Mouse (Mus musculus) midbrain, embryonic 14.5 days (tissue): Measurements from ENCODE around the gene Krtcap3. TPM values are rescaled to one million over a fixed set of nuclear protein-coding genes. Genes with fewer than 3 reads are reported as not detected.

ENCODE experiments used
- ATAC-seq: fragments of 200-750 bp; cut with Nextera tagmentation; 2 replicates; pipeline ENCODE4 v1.8.0; 2017; ENCODE audit warnings: moderate number of reproducible peaks, moderate library complexity; ENCODE audit not compliant: low FRiP score, low TSS enrichment
- DNase-seq: peaks from one replicate; pipeline ENCODE4 v3.0.0-alpha.2; 2015
- H3K27ac ChIP-seq: fragments of 300-500 bp; sonication (generic); replicated peaks from 2 replicates; pipeline ENCODE4 v1.5.1; 2014; ENCODE audit warnings: mild to moderate bottlenecking, low read depth, low read length, moderate library complexity
- H3K27me3 ChIP-seq: fragments of 300-500 bp; sonication (generic); 2 replicates; pipeline ENCODE4 v1.6.1; 2014; ENCODE audit warnings: low read length, control low read depth, mixed read lengths; ENCODE audit not compliant: control insufficient read depth, insufficient read depth
- H3K36me3 ChIP-seq: fragments of 300-500 bp; sonication (generic); 2 replicates; pipeline ENCODE4 v1.6.1; 2014; ENCODE audit warnings: low read length, control low read depth; ENCODE audit not compliant: control insufficient read depth, insufficient read depth
- H3K4me1 ChIP-seq: fragments of 300-500 bp; sonication (generic); 2 replicates; pipeline ENCODE4 v1.6.1; 2014; ENCODE audit warnings: mild to moderate bottlenecking, antibody characterized with exemption, low read length, control low read depth; ENCODE audit not compliant: control insufficient read depth, insufficient read depth
- H3K4me2 ChIP-seq: fragments of 300-500 bp; sonication (generic); 2 replicates; pipeline ENCODE4 v1.6.1; 2014; ENCODE audit warnings: mild to moderate bottlenecking, low read length, moderate library complexity
- H3K4me3 ChIP-seq: fragments of 300-500 bp; sonication (generic); replicated peaks from 2 replicates; pipeline ENCODE4 v1.5.1; 2014; ENCODE audit warnings: low read depth, low read length
- H3K9ac ChIP-seq: fragments of 300-500 bp; sonication (generic); replicated peaks from 2 replicates; pipeline ENCODE4 v1.6.1; 2014; ENCODE audit warnings: mild to moderate bottlenecking, low read length, moderate library complexity
- H3K9me3 ChIP-seq: fragments of 300-500 bp; sonication (generic); 2 replicates; pipeline ENCODE4 v1.6.1; 2016; ENCODE audit warnings: low read length, control low read depth, mixed read lengths; ENCODE audit not compliant: control insufficient read depth
- WGBS: fragments of 180-500 bp; shearing (Covaris S2); extraction: QIAGEN DNeasy Blood & Tissue Kit; methylation state at CpG from one replicate; pipeline ENCODE4 v1.1.7; 2014; 5-methylcytosine and 5-hydroxymethylcytosine counted together
- polyA plus RNA-seq: library from polyadenylated mRNA; unstranded; fragments of >200 nt; fragmentation: Nextera tagmentation; extraction: Ambion mirVana; gene quantifications from 2 replicates; pipeline ENCODE4 v1.2.1, GENCODE M21; 2014

The Krtcap3 gene
- polyA plus RNA-seq, 1 experiment from 2014 or later: 2.5 TPM

- Histone ChIP-seq H3K27me3 (no peaks in the 10 kb centered on the region), H3K9ac (peak overlapping the region; percentile 77), H3K4me1 (no peaks in the 10 kb centered on the region; the same call in 1 of the 2 replicates), H3K36me3 (no peaks in the 10 kb centered on the region), H3K27ac (peak overlapping the region; percentile 93), H3K4me3 (peak overlapping the region; percentile 63), H3K4me2 (peak overlapping the region; percentile 61), H3K9me3 (no peaks in the 10 kb centered on the region)
- DNase-seq: no peak
- no peak for ATAC-seq
- 3% methylated on average over 11 of the region's 11 CpGs for WGBS
These were observed 32.0 kb upstream of the Krtcap3 start for GRCm38 (mm10) chr5:31219474-31219873.

GRCm38 (mm10) chr5:31219911-31220447 lies 31.5 kb upstream of the Krtcap3 start:
- WGBS: under 1% methylated on average over 40 of the region's 40 CpGs
- H3K4me3 ChIP-seq: peak overlapping the region; percentile 63
- H3K9me3 ChIP-seq: no peaks in the 10 kb centered on the region
- ATAC-seq (peak; percentile 66), DNase-seq (peak; percentile 68)
- no peaks in the 10 kb centered on the region for H3K36me3 ChIP-seq
- H3K27ac ChIP-seq: peak overlapping the region; percentile 93
- H3K4me2 ChIP-seq: peak overlapping the region; percentile 61
- peak overlapping the region; percentile 77 for H3K9ac ChIP-seq
- H3K4me1 ChIP-seq: no peaks in the 10 kb centered on the region; the same call in 1 of the 2 replicates
- H3K27me3 ChIP-seq: no peaks in the 10 kb centered on the region

- DNase-seq (peak; percentile 99), ATAC-seq (peak; percentile 95)
- Histone ChIP-seq H3K4me3 (peak within 1 kb of the TSS; percentile 63), H3K9me3 (no peaks in the 10 kb centered on the region), H3K4me2 (peak within 1 kb of the TSS; percentile 61), H3K27me3 (no peaks in the 10 kb centered on the region), H3K9ac (peak within 1 kb of the TSS; percentile 77), H3K4me1 (no peaks in the 10 kb centered on the region; the same call in 1 of the 2 replicates), H3K36me3 (no peaks in the 10 kb centered on the region), H3K27ac (peak within 1 kb of the TSS; percentile 93)
- under 1% methylated on average over 69 of the region's 70 CpGs for WGBS
These were observed 30.8 kb upstream of the Krtcap3 start, which contains the start of gene Ppm1g for GRCm38 (mm10) chr5:31220448-31221303. Ppm1g (minus strand) TSS chr5:31220687.

- H3K9me3 ChIP-seq: no peaks in the 10 kb centered on the region
- WGBS: 13% methylated on average over 11 of the region's 11 CpGs
- H3K4me2 ChIP-seq: peak overlapping the region; percentile 61
- DNase-seq (peak; percentile 82), ATAC-seq (no peak)
- H3K4me1 ChIP-seq: no peaks in the 10 kb centered on the region; the same call in 1 of the 2 replicates
- H3K27ac ChIP-seq: peak overlapping the region; percentile 93
- H3K9ac ChIP-seq: peak overlapping the region; percentile 77
- peak overlapping the region; percentile 63 for H3K4me3 ChIP-seq
- H3K27me3 ChIP-seq: no peaks in the 10 kb centered on the region
- no peaks in the 10 kb centered on the region for H3K36me3 ChIP-seq
These were observed 30.1 kb upstream of the Krtcap3 start for GRCm38 (mm10) chr5:31221304-31221945.

GRCm38 (mm10) chr5:31222696-31223095 lies 28.8 kb upstream of the Krtcap3 start:
- Histone ChIP-seq H3K36me3 (no peaks in the 10 kb centered on the region), H3K4me2 (no peak overlapping the region), H3K4me3 (no peak overlapping the region), H3K4me1 (no peaks in the 10 kb centered on the region; the same call in 1 of the 2 replicates), H3K27ac (no peak overlapping the region), H3K27me3 (no peaks in the 10 kb centered on the region), H3K9me3 (no peaks in the 10 kb centered on the region), H3K9ac (no peak overlapping the region)
- 96% methylated on average over 9 of the region's 9 CpGs for WGBS
- no peak for DNase-seq
- no peak for ATAC-seq

- Histone ChIP-seq H3K4me3 (no peak overlapping the region), H3K9me3 (no peaks in the 10 kb centered on the region), H3K36me3 (no peaks in the 10 kb centered on the region), H3K27me3 (no peaks in the 10 kb centered on the region), H3K9ac (no peak overlapping the region), H3K4me1 (no peaks in the 10 kb centered on the region; the same call in 1 of the 2 replicates), H3K27ac (no peak overlapping the region), H3K4me2 (no peak overlapping the region)
- WGBS: 81% methylated on average over 1 of the region's 1 CpGs
- DNase-seq: no peak
- ATAC-seq: no peak
These were observed 24.9 kb upstream of the Krtcap3 start for GRCm38 (mm10) chr5:31226641-31227040.

GRCm38 (mm10) chr5:31240637-31241521 lies 10.6 kb upstream of the Krtcap3 start, which contains the start of the genes Nrbp1 and Gm9970:
Nrbp1 (plus strand) TSS chr5:31240864.
Gm9970 (minus strand) TSS chr5:31241232.
- H3K36me3 ChIP-seq: peaks cover 23% of the 10 kb centered on the region
- H3K4me1 ChIP-seq: peaks cover 7% of the 10 kb centered on the region
- H3K9ac ChIP-seq: peak within 1 kb of the TSS; percentile 93
- peak within 1 kb of the TSS; percentile 95 for H3K4me3 ChIP-seq
- H3K27ac ChIP-seq: peak within 1 kb of the TSS; percentile 96
- H3K4me2 ChIP-seq: peak within 1 kb of the TSS; percentile 60
- ATAC-seq (peak; percentile 100), DNase-seq (peak; percentile 98)
- H3K9me3 ChIP-seq: no peaks in the 10 kb centered on the region
- H3K27me3 ChIP-seq: no peaks in the 10 kb centered on the region
- under 1% methylated on average over 99 of the region's 103 CpGs for WGBS
